Mouse (Mus musculus) cerebellum, adult 9-11 months (tissue): ENCODE results near the gene Gm7347.
"Not testable (repeated sequence)": the region's sequence is repeated elsewhere in the genome, so short reads cannot be mapped to it uniquely, and the experiment has no call there.

ENCODE experiments used
- DNase-seq: peaks from one replicate; pipeline ENCODE4 v3.0.0; 2022

The Gm7347 gene

DNA sequence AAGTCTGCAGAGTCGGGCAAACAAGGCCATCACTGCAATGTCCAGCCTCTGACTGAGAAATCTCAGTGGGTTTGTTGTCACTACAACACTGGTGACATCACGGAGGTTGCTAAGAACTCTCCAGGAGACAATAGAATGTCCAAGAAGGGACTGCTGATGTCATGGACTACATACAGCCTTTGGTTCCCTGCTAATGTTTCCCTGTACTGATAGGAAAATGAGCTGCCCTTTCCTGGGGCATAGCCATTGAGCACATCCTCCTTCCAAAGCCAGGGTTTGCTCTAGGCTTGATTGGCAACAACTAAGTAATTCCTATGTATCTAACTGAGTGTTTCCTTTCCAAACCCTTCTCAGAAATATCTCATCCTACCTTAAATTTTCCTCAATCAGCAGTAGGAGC lies at the start of gene Gm7347:
Gene Gm7347, minus strand, starts transcription at position 101 of the 400 bp plus-strand sequence.
- not testable (repeated sequence) for DNase-seq

DNA sequence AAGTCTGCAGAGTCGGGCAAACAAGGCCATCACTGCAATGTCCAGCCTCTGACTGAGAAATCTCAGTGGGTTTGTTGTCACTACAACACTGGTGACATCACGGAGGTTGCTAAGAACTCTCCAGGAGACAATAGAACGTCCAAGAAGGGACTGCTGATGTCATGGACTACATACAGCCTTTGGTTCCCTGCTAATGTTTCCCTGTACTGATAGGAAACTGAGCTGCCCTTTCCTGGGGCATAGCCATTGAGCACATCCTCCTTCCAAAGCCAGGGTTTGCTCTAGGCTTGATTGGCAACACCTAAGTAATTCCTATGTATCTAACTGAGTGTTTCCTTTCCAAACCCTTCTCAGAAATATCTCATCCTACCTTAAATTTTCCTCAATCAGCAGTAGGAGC lies 46.9 kb upstream of the Gm7347 start, which contains the start of gene 5031410I06Rik:
Gene 5031410I06Rik, minus strand, starts transcription at position 101 of the 400 bp plus-strand sequence.
- DNase-seq, result not testable (repeated sequence)

DNA sequence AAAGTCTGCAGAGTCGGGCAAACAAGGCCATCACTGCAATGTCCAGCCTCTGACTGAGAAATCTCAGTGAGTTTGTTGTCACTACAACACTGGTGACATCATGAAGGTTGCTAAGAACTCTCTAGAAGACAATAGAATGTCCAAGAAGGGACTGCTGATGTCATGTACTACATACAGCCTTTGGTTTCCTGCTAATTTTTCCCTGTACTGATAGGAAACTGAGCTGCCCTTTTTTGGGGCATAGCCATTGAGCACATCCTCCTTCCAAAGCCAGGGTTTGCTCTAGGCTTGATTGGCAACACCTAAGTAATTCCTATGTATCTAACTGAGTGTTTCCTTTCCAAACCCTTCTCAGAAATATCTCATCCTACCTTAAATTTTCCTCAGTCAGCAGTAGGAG lies 30.8 kb upstream of the Gm7347 start, which contains the start of gene Gm10471:
Gene Gm10471, minus strand, starts transcription at position 101 of the 400 bp plus-strand sequence.
- not testable (repeated sequence) for DNase-seq

DNA sequence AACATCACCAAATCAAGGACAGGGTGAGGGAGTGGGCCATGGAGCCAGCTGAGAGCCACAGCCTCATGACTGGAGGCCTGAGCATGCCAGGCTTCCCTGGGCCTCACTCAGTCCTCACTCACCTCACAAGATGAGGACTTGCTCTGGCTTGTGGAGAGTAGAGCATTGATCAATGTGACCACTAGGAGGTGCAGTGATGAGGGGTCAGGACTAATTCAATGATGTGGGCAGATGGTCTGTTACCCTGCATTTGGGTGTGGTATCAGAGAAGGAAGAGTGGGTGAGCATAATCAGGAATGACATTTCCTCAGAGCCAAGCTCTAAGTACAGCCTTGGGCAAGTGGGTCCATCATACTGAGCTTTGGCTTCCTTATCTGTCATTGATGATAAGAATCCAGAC lies 20.6 kb upstream of the Gm7347 start:
- not testable (repeated sequence) for DNase-seq

DNA sequence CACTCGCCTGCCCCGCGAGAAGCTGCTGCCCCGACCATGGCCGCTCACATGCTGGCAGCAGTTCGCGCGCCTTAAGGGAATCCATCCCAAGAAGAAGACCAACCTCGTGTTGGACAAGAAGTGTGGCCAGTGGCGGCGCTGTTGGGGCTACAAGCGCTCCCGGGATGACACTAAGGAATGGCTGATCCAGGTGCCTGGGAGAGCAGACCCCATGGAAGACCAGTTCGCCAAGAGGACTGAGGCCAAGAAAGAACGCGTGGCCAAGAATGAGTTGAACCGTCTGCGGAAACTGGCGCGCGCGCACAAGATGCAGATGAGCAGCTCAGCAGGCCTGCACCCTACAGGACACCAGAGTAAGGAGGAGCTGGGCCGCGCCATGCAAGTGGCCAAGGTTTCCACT lies 12.3 kb upstream of the Gm7347 start:
- DNase-seq, result no peak

DNA sequence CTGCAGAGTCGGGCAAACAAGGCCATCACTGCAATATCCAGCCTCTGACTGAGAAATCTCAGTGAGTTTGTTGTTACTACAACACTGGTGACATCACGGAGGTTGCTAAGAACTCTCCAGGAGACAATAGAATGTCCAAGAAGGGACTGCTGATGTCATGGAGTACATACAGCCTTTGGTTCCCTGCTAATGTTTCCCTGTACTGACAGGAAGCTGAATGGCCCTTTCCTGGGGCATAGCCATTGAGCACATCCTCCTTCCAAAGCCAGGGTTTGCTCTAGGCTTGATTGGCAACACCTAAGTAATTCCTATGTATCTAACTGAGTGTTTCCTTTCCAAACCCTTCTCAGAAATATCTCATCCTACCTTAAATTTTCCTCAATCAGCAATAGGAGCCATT lies 18.9 kb downstream of the Gm7347 start, which contains the start of gene Speer4a:
Gene Speer4a, minus strand, starts transcription at position 101 of the 400 bp plus-strand sequence.
- not testable (repeated sequence) for DNase-seq

DNA sequence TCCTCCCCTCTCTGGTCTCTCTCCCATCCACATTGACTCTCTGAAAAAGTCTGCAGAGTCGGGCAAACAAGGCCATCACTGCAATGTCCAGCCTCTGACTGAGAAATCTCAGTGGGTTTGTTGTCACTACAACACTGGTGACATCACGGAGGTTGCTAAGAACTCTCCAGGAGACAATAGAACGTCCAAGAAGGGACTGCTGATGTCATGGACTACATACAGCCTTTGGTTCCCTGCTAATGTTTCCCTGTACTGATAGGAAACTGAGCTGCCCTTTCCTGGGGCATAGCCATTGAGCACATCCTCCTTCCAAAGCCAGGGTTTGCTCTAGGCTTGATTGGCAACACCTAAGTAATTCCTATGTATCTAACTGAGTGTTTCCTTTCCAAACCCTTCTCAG lies 35.6 kb downstream of the Gm7347 start, which contains the start of gene Gm5862:
Gene Gm5862, minus strand, starts transcription at position 101 of the 400 bp plus-strand sequence.
- DNase-seq, result not testable (repeated sequence)

DNA sequence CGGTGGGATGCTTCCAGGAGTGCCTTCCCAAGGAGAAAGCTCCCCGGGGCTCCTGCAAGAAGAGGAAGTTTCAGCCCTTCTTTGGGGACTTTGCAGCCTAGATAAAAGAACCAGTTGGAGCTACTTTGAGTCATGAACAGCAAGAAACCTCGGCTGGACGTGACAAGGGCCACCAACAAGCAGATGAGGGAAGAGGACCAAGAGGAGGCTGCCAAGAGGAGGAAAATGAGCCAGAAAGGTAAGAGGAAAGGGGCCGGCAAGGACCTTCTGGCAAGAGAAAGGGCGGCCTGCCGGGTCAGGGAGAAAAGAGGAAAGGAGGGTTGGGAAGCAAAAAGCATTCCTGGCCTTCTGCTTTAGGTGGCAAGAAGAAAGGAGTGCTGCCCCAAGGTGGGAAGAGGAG lies 50.7 kb downstream of the Gm7347 start:
- DNase-seq, result peak; percentile 3

DNA sequence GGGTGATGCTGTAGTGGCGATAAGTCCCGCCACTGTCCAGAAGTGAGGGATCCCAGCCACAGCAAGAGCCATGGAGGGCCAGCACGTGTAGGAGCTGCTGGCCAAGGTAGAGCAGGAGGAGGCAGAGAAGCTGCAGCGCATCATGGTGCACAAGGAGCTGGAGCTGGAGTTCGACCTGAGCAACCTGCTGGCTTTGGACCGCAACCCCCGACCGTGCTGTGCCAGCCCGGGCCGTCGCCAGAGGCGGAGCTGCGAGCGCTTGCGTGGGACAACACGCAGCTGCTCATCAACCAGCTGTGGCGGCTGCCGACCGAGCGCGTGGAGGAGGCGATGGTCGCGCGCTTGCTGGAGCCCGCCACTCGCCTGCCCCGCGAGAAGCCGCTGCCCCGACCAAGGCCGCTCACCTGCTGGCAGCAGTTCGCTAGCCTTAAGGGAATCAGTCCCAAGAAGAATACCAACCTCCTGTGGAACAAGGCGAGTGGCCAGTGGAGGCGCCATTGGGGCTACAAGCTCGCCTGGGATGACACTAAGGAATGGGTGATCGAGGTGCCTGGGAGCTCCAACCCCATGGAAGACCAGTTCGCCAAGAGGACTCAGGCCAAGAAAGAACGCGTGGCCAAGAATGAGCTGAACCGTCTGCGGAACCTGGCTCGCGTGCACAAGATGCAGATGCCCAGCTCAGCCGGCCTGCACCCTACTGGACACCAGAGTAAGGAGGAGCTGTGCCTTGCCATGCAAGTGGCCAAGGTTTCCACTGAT lies 51.3 kb downstream of the Gm7347 start:
- peak; percentile 42 for DNase-seq

DNA sequence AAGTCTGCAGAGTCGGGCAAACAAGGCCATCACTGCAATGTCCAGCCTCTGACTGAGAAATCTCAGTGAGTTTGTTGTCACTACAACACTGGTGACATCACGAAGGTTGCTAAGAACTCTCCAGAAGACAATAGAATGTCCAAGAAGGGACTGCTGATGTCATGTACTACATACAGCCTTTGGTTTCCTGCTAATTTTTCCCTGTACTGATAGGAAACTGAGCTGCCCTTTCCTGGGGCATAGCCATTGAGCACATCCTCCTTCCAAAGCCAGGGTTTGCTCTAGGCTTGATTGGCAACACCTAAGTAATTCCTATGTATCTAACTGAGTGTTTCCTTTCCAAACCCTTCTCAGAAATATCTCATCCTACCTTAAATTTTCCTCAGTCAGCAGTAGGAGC lies 53.7 kb downstream of the Gm7347 start, which contains the start of gene Gm1979:
Gene Gm1979, minus strand, starts transcription at position 101 of the 400 bp plus-strand sequence.
- not testable (repeated sequence) for DNase-seq
